Mouse (Mus musculus) megakaryocyte, embryonic 14.5 days (primary cell): ENCODE data around the gene Pdxk. TPM values are rescaled to one million over a fixed set of nuclear protein-coding genes. Genes with fewer than 3 reads are reported as not detected.
A peak's percentile ranks its signal among the peaks of the same experiment; 100 is the strongest.
"Not testable (repeated sequence)": the region's sequence is repeated elsewhere in the genome, so short reads cannot be mapped to it uniquely, and the experiment has no call there.

Experiments
- H3K27me3 ChIP-seq: replicated peaks from 2 replicates; pipeline ENCODE3; 2012; ENCODE audit warnings: inconsistent platforms
- H3K36me3 ChIP-seq: replicated peaks from 2 replicates; pipeline ENCODE3; 2012; ENCODE audit warnings: low read length, inconsistent platforms, mixed read lengths
- H3K4me1 ChIP-seq: 2 replicates; pipeline ENCODE4 v1.6.1; 2012; ENCODE audit warnings: inconsistent platforms
- H3K4me3 ChIP-seq: replicated peaks from 2 replicates; pipeline ENCODE3; 2012; ENCODE audit warnings: moderate library complexity, mild to moderate bottlenecking, inconsistent platforms
- H3K9me3 ChIP-seq: 2 replicates; pipeline ENCODE4 v1.6.1; 2012; ENCODE audit warnings: inconsistent platforms
- FLI1 ChIP-seq: IDR thresholded peaks from 2 replicates; pipeline ENCODE4 v1.6.1; 2012; ENCODE audit warnings: low read length, inconsistent platforms, mixed read lengths
- GATA1 ChIP-seq: IDR thresholded peaks from 3 replicates; pipeline ENCODE4 v1.6.1; 2012; ENCODE audit warnings: mixed read lengths, low read length, inconsistent platforms, borderline replicate concordance
- polyA plus RNA-seq: library from polyadenylated mRNA; stranded (reverse); fragments of >175 nt; gene quantifications from 2 replicates; pipeline ENCODE4 v1.2.3, GENCODE M21; 2012; ENCODE audit warnings: low replicate concordance; ENCODE audit not compliant: insufficient read depth

Gene Pdxk
- polyA plus RNA-seq, result 10.6 and 10.9 TPM in 2 replicates

DNA sequence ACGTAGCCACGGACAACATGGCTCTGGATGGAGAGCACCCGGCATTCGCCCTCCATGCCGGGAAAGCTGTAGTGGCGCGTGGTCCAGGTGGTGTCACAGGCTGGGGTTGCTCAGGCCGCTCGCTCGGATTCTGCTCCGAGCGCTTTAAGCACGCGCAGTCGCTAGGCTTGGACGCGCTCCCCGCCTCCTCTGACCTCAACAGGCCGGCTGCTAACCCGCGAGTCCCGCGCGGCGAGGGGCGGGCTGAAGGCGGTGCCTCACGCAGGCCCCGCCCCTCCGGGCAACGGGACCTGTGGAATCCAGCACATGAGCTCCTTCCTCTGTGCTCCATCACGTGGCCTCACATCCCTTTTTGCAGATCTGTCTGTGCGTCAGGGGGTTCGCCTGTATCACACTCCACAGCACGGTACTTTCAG is at the start of gene Pdxk:
Gene Pdxk, minus strand, starts transcription at position 184 of the 416 bp plus-strand sequence.
- TF ChIP-seq FLI1, result no peak
- no peak for TF ChIP-seq GATA1
- Histone ChIP-seq H3K4me1 (peaks cover 87% of the 10 kb centered on the region), H3K36me3 (no peaks in the 10 kb centered on the region), H3K4me3 (peak within 1 kb of the TSS; percentile 95), H3K9me3 (no peaks in the 10 kb centered on the region), H3K27me3 (peaks cover 3% of the 10 kb centered on the region)

DNA sequence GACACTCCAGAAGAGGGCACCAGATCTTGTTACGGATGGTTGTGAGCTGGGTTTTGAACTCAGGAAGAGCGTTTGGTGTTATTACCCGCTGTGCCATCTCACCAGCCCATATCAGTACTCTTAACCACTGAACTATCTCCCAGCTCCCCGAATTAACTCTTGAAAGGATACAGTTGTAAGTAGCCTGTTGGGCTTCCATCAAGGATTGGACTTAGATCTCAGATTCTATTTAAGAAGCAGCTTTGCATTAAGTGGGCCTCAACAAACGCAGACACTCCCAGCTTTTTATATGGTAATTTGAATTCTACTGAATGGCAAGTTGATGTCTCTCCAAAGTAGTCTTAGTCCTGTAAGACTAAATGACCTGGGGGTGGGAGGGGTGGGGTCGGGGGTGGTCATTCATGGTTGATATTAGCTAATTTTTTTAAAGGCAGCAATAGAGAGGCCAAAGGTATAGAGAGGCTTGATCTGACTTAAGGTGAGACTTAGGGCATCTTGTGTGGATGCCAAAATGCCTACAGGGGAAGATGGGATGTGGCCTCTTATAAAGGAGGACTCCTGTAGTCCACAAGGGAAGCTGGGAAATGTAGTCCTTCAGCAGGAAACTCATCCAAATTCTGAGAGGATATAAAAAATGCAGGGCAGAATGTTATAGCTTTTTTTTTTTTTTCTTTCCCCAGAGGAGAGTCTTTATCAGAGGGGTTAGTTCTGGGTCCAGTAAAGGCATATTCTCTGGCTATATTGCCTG is 38.4 kb upstream of the Pdxk start:
- Histone ChIP-seq H3K9me3 (peaks cover 4% of the 10 kb centered on the region; the same call in 1 of the 2 replicates), H3K36me3 (no peaks in the 10 kb centered on the region)
- TF ChIP-seq FLI1 (no peak), GATA1 (no peak)

DNA sequence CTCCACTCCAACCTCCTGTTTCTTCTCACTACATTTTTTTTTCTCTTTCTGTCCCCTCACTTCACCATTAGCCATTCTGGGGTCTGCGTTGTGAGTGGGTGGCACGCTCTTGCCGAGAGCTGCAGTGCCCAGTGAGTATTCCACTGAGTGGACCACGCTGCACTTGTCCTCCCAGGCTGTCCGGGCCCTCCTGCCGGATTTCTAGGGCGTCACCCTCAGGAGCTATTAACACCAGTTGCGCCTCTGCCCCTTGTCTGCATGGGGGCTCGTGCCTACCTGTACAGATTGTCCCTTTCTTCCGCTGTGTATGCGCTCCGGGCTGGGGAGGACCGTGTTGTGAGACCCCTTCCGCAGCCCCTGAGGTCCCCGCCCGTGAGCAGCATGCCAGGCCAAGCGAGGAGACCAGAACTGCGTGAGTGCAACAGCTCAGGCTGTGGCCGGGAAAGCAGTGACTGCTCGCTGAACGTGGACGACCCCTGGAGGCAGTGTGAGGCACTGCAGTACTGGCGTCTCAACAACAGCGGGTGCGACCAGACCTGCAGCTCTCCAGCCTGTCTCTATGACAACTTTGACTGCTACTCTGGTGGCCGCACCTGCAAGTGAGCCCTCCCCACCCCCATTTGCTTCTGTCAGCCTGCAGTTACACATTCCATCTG is 22.8 kb upstream of the Pdxk start:
- peaks cover 6% of the 10 kb centered on the region for H3K9me3 ChIP-seq
- peaks cover 59% of the 10 kb centered on the region for H3K27me3 ChIP-seq
- H3K4me1 ChIP-seq, result peaks cover 20% of the 10 kb centered on the region
- H3K36me3 ChIP-seq, result no peaks in the 10 kb centered on the region
- TF ChIP-seq FLI1 (no peak), GATA1 (no peak)
- peak overlapping the region; percentile 85 for H3K4me3 ChIP-seq

More for the DNA sequence above, 38.4 kb upstream of the Pdxk start:
- Histone ChIP-seq H3K4me3 (no peak overlapping the region), H3K4me1 (0 out of 2 replicates have a peak, but pooled peaks cover 7% of the 10 kb centered on the region), H3K27me3 (peaks cover 9% of the 10 kb centered on the region)

DNA sequence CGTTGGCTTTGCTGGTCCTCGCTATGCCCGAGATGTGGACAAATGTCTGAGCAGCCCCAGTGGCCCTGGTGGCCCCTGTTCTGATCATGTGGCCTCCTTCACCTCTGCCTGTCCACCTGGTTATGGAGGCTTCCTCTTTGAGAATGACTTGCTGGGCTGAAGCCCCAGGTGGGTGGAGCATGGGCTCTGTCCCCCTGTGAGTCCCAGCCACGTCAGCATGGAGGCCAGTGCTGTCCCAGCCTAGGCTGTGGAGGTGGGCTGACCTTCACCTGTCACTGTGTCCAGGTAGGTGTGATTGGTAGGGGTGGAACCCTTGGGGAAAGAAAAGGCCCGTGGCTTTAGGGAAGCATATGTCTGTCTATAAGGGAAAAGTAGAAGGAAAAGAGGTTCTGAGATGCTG is 22.1 kb upstream of the Pdxk start:
- Histone ChIP-seq H3K9me3 (peaks cover 13% of the 10 kb centered on the region), H3K4me3 (no peak overlapping the region), H3K4me1 (peaks cover 22% of the 10 kb centered on the region), H3K27me3 (peaks cover 62% of the 10 kb centered on the region), H3K36me3 (no peaks in the 10 kb centered on the region)
- no peak for TF ChIP-seq GATA1
- no peak for TF ChIP-seq FLI1

DNA sequence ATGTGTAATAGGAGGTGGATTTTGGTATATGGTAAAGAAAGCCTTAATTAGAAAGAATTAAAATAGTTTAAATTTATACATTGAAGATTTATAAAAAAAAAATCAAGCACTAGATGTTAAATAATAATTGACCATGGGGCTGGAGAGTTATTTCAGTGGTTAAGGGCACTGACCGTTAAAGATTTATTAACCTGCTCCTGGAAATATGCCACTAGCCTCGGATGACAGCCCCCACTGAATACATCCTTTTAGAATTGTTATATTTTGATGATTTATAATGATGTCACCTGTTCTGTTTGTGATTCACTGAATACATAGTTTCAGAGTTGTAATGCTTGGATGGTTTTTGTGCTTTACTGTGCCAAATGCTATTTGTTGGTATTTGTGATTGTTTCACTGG is 20.6 kb upstream of the Pdxk start:
- H3K36me3 ChIP-seq, H3K4me3 ChIP-seq: not testable (repeated sequence)
- H3K27me3 ChIP-seq, result peaks cover 53% of the 10 kb centered on the region
- H3K9me3 ChIP-seq, result peaks cover 20% of the 10 kb centered on the region
- peaks cover 37% of the 10 kb centered on the region for H3K4me1 ChIP-seq

DNA sequence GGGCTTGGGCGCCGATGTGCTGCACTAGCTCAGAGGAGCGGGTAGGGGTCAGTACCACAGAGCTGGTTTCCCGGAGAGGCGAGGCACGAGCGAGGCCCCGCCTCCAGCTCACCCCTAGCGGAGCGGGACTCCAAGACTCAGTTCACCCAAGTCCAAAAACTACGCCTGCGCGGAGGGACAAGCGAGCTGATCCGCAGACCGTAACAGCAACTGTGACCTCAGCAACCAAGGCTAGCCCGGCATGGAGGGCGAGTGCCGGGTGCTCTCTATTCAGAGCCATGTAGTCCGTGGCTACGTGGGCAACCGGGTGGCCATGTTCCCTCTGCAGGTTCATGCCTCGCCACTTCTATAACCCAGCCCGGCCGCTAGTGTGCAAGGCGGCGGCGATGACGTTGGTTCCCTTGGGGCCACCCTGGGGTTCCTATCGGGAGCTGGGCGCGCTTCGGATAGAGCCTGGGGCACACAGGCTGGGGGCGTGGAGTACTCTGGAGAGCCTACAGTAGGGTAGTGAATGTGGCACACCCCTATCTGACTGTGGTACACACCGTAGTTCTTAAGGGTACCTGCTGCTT is 17.2 kb upstream of the Pdxk start:
- peak overlapping the region; percentile 88 for H3K4me3 ChIP-seq
- H3K9me3 ChIP-seq, result peaks cover 20% of the 10 kb centered on the region
- peaks cover 49% of the 10 kb centered on the region for H3K4me1 ChIP-seq
- no peaks in the 10 kb centered on the region for H3K36me3 ChIP-seq
- peaks cover 33% of the 10 kb centered on the region for H3K27me3 ChIP-seq
- TF ChIP-seq FLI1, result no peak
- TF ChIP-seq GATA1, result no peak

DNA sequence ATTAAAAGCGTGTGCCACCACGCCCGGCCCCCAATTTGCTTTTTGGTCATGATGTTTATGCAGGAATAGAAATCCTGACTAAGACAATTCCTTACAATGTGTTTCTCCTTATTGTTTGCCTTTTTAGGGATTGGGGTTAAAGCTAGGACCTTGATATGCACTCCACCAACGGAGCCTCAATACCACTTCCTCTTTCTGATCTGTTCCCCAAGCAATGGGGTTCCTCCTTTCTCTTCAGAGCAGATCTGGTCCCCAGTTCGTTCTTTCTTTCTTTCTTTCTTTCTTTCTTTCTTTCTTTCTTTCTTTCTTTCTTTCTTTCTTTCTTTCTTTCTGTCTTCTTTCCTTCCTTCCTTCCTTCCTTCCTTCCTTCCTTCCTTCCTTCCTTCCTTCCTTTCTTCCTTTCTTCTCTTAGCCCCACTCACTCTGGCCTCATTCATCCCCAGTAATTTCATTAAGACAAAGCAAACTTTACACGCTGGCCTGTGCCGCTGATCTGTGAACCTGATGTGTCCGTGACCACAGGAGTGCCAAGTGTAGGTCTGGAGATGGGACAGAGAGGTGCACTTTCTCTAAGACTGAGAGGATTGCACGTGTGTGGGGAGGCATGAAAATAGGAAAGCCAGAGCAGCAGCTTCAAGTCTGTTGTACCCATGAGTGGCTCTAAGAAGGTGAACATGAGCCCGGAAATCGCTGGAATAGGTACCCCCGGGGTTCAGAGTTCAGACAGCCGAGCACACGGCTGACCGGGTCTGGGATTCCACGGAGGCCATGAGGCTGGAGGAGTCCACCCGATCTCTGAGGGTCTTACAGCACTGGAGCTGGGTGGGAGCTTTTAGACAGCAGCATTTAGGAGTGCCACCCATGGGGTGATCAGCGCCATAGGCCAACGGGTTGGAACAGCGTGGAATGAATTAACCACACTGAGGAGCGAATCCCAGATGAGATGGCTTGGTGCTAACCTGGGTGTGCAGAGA is 16.5 kb upstream of the Pdxk start:
- H3K27me3 ChIP-seq, result peaks cover 26% of the 10 kb centered on the region
- H3K4me3 ChIP-seq, result peak overlapping the region; percentile 88
- TF ChIP-seq FLI1 (no peak), GATA1 (no peak)
- H3K36me3 ChIP-seq, result no peaks in the 10 kb centered on the region
- peaks cover 51% of the 10 kb centered on the region for H3K4me1 ChIP-seq
- peaks cover 20% of the 10 kb centered on the region for H3K9me3 ChIP-seq

DNA sequence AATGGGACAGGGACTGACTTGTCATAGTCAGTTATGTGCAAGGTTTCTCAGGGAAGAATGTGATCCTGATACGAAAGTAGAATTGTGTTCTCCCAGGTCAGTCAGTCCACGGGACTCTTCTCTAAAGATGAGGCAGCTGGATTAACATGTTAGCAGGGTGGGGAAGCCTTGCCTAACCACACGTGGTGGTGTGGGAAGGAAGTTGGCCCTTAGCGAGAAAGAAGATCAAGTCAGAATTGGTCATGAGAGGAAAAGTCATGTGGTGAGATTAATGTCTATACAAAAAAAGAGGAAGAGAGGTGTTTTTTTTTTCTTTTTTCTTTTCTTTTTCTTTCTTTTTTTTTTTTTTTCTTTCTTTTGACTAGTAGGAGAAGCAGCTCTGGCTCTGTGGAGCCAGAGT is 12.0 kb upstream of the Pdxk start:
- TF ChIP-seq FLI1 (no peak), GATA1 (no peak)
- H3K4me1 ChIP-seq, result peaks cover 70% of the 10 kb centered on the region
- peaks cover 6% of the 10 kb centered on the region for H3K9me3 ChIP-seq
- no peaks in the 10 kb centered on the region for H3K36me3 ChIP-seq
- H3K27me3 ChIP-seq, result peaks cover 15% of the 10 kb centered on the region
- H3K4me3 ChIP-seq, result peak overlapping the region; percentile 19

DNA sequence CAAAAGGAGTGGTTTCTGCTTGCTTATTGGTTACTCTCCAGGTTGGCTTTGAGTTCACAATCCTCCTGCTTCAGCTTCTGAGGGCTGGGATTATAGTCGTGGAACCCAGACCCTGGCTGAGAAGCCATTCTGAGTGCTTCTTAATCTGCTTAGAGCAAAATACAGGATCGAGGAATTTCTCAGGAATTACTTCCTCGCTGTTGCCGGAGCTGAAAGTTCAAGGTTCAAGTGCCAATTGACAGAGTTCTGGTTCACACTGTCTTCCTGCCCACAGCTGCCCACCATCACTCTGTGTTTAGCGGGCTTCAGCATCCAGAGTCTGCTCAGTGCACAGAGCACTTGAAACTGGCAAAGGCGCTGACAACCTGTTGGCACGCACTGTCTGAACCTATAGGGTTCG is 10.0 kb upstream of the Pdxk start:
- Histone ChIP-seq H3K9me3 (no peaks in the 10 kb centered on the region), H3K27me3 (peaks cover 23% of the 10 kb centered on the region), H3K36me3 (no peaks in the 10 kb centered on the region), H3K4me3 (no peak overlapping the region), H3K4me1 (peaks cover 70% of the 10 kb centered on the region)
- TF ChIP-seq GATA1 (no peak), FLI1 (no peak)
